Mouse (Mus musculus) liver, embryonic 14.5 days (tissue): ENCODE measurements at regions not wholly inside any gene's neighbourhood (a gene's known extent, or its start where the extent isn't known, plus 50 kb on each side); places are given as distances from the start of the nearest gene placed in this dataset.

Experiments
- CTCF ChIP-seq: IDR thresholded peaks from 2 replicates; pipeline ENCODE4 v1.5.1; 2016; ENCODE audit warnings: antibody characterized with exemption, low read depth, control low read depth
- EP300 ChIP-seq: IDR thresholded peaks from 2 replicates; pipeline ENCODE4 v1.6.1; 2016; ENCODE audit warnings: antibody characterized with exemption, low read depth

- no peak for TF ChIP-seq EP300
- TF ChIP-seq CTCF, result no peak
Measured at GRCm38 (mm10) chr2:74981856-74982255, 156.3 kb downstream of the Mtx2 start.
